Mouse (Mus musculus): Measurements from ENCODE around the gene Zc3h8. TPM values are rescaled to one million over a fixed set of nuclear protein-coding genes. Genes with fewer than 3 reads are reported as not detected.
A peak's percentile ranks its signal among the peaks of the same experiment; 100 is the strongest.

Zc3h8 gene
- polyA plus RNA-seq, 1 experiment = 8.3 TPM

DNA sequence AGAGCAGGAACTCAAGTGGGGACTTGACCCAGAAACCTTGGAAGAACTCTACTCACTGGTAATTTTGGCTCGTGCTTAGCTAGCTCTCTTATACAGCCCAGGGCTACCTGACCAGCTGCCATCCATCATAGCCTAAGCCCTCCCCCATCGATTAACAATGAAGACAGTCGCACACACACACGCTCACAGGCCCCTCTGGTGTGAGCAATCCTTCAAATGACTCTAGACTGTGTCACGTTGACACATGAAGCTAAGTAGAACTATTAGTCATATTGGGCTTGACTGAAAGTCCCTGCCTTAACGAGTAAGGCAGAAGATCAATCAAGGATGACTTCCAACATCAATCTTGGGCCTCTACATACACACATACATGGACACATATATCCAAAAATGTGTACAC is 41.0 kb downstream of the Zc3h8 start:
- Histone ChIP-seq H3K27ac (ENCODE audit: insufficient read depth, low read length) (no peak overlapping the region), H3K4me3 (ENCODE audit: insufficient read depth, low read length) (no peak overlapping the region), H3K4me1 (ENCODE audit: control insufficient read depth, insufficient read depth, low read length) (no peaks in the 10 kb centered on the region)
- no peak for TF ChIP-seq POLR2A (IDR thresholded peaks at IDR 0.05; ENCODE audit: extremely low read depth, insufficient read depth, low read length)
- no peak for TF ChIP-seq CTCF (IDR thresholded peaks at IDR 0.05; ENCODE audit: extremely low read depth, insufficient read depth, low read length)

GRCm38 (mm10) chr2:128892180-128892721 is 51.6 kb downstream of the Zc3h8 start:
- Histone ChIP-seq H3K4me3 (ENCODE audit: insufficient read depth, low read length) (peak overlapping the region; percentile 17), H3K27ac (ENCODE audit: insufficient read depth, low read length) (no peak overlapping the region), H3K4me1 (ENCODE audit: control insufficient read depth, insufficient read depth, low read length) (no peaks in the 10 kb centered on the region)
- TF ChIP-seq POLR2A (IDR thresholded peaks at IDR 0.05; ENCODE audit: extremely low read depth, insufficient read depth, low read length) (no peak), CTCF (IDR thresholded peaks at IDR 0.05; ENCODE audit: extremely low read depth, insufficient read depth, low read length) (no peak)

GRCm38 (mm10) chr2:128890661-128891335 is 53.1 kb downstream of the Zc3h8 start:
- no peak overlapping the region for H3K27ac ChIP-seq (ENCODE audit: insufficient read depth, low read length)
- H3K4me3 ChIP-seq (ENCODE audit: insufficient read depth, low read length) = no peak overlapping the region
- TF ChIP-seq POLR2A (IDR thresholded peaks at IDR 0.05; ENCODE audit: extremely low read depth, insufficient read depth, low read length) = no peak
- no peak for TF ChIP-seq CTCF (IDR thresholded peaks at IDR 0.05; ENCODE audit: extremely low read depth, insufficient read depth, low read length)
- H3K4me1 ChIP-seq (ENCODE audit: control insufficient read depth, insufficient read depth, low read length) = no peaks in the 10 kb centered on the region

- no peak for TF ChIP-seq POLR2A (IDR thresholded peaks at IDR 0.05; ENCODE audit: extremely low read depth, insufficient read depth, low read length)
- no peak for TF ChIP-seq CTCF (IDR thresholded peaks at IDR 0.05; ENCODE audit: extremely low read depth, insufficient read depth, low read length)
- Histone ChIP-seq H3K27ac (ENCODE audit: insufficient read depth, low read length) (no peak overlapping the region), H3K4me1 (ENCODE audit: control insufficient read depth, insufficient read depth, low read length) (no peaks in the 10 kb centered on the region), H3K4me3 (ENCODE audit: insufficient read depth, low read length) (no peak overlapping the region)
Observed at GRCm38 (mm10) chr2:128887866-128888550, 55.9 kb downstream of the Zc3h8 start.

DNA sequence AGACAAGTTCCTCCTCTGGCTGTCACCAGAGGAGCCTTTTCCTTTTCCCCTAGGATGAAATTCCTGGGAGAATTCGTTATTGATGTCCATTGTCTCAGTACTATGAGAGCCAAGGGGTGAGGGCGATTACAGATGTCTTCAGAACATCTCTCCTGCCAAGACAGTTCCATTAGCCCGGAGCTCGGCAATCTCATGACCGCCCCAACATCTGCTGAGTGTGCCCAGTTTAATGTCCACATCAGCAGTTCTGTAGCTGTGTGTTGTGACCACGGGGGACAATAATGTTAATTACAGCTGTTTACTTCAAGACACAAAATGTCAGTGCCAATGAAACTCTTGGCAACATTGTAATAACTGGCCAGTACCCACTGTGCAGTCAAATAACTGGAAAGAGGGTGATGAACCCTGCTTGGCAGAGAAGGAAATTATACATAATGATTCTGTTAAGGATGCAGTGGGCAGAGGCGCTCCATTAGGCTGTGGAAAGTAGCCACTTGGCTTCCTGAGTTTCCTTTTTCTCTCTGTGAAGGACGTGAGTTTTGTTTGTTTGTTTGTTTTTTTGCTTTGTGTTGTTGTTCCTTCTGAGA is 58.6 kb downstream of the Zc3h8 start:
- no peak for TF ChIP-seq POLR2A (IDR thresholded peaks at IDR 0.05; ENCODE audit: extremely low read depth, insufficient read depth, low read length)
- no peak for TF ChIP-seq CTCF (IDR thresholded peaks at IDR 0.05; ENCODE audit: extremely low read depth, insufficient read depth, low read length)
- H3K27ac ChIP-seq (ENCODE audit: insufficient read depth, low read length) = no peak overlapping the region
- no peaks in the 10 kb centered on the region for H3K4me1 ChIP-seq (ENCODE audit: control insufficient read depth, insufficient read depth, low read length)
- no peak overlapping the region for H3K4me3 ChIP-seq (ENCODE audit: insufficient read depth, low read length)

- Histone ChIP-seq H3K4me1 (ENCODE audit: control insufficient read depth, insufficient read depth, low read length) (no peaks in the 10 kb centered on the region), H3K4me3 (ENCODE audit: insufficient read depth, low read length) (no peak overlapping the region), H3K27ac (ENCODE audit: insufficient read depth, low read length) (no peak overlapping the region)
- TF ChIP-seq CTCF (IDR thresholded peaks at IDR 0.05; ENCODE audit: extremely low read depth, insufficient read depth, low read length) (no peak), POLR2A (IDR thresholded peaks at IDR 0.05; ENCODE audit: extremely low read depth, insufficient read depth, low read length) (no peak)
Observed at GRCm38 (mm10) chr2:128881236-128881635, 62.6 kb downstream of the Zc3h8 start.

Other genes starting within 250 kb of the Zc3h8 start
- gene Mertk, start 245.1 kb downstream of the Zc3h8 start, polyA plus RNA-seq (2012; rRNA removed) = 17.9 and 21.3 TPM in 2 replicates
- 26.4 and 27.9 TPM in 2 replicates for gene Tmem87b, start 126.0 kb downstream of the Zc3h8 start, polyA plus RNA-seq (2012; rRNA removed)
- 1.5 and 2.4 TPM in 2 replicates for gene Fbln7, start 81.1 kb downstream of the Zc3h8 start, polyA plus RNA-seq (2012; rRNA removed)
- gene Zc3h6, start 23.3 kb upstream of the Zc3h8 start, polyA plus RNA-seq (2012; rRNA removed) = 4.8 and 5.5 TPM in 2 replicates
- gene Gm10762, start 23.6 kb upstream of the Zc3h8 start, polyA plus RNA-seq (2012; rRNA removed) = 4.9 and 5.2 TPM in 2 replicates
- gene Vinac1, start 104.1 kb upstream of the Zc3h8 start, polyA plus RNA-seq (2012; rRNA removed) = 0.10 and 0.15 TPM in 2 replicates
- gene Ttl, start 121.9 kb upstream of the Zc3h8 start, polyA plus RNA-seq (2012; rRNA removed) = 44.1 and 45.2 TPM in 2 replicates
- gene Polr1b, start 156.9 kb upstream of the Zc3h8 start, polyA plus RNA-seq (2012; rRNA removed) = 27.8 and 32.1 TPM in 2 replicates
- gene Chchd5, start 185.6 kb upstream of the Zc3h8 start, polyA plus RNA-seq (2012; rRNA removed) = 16.0 and 17.4 TPM in 2 replicates

Measured in cortical plate, adult 2 months (tissue).